Mouse (Mus musculus) liver, adult 2 months (tissue): Measurements from ENCODE around the gene Nol7. TPM values are rescaled to one million over a fixed set of nuclear protein-coding genes. Genes with fewer than 3 reads are reported as not detected.

Experiments used
- DNase-seq: peaks from one replicate; pipeline ENCODE4 v3.0.0-alpha.2; 2011; ENCODE audit warnings: low read depth, low spot score; ENCODE audit errors: extremely low read depth
- H3K27ac ChIP-seq: fragments of 200-500 bp; replicated peaks from 2 replicates; pipeline ENCODE4 v1.5.1; 2012; ENCODE audit warnings: low read depth, mild to moderate bottlenecking, control low read depth, inconsistent platforms, low read length; ENCODE audit not compliant: insufficient read depth
- H3K27me3 ChIP-seq: fragments of 200-500 bp; 2 replicates; pipeline ENCODE4 v1.6.1; 2012; ENCODE audit warnings: mild to moderate bottlenecking, moderate library complexity, low read length, inconsistent platforms; ENCODE audit not compliant: control insufficient read depth, insufficient read depth
- H3K36me3 ChIP-seq: fragments of 200-500 bp; 2 replicates; pipeline ENCODE4 v1.6.1; 2012; ENCODE audit warnings: low read length, inconsistent platforms; ENCODE audit not compliant: control insufficient read depth, insufficient read depth
- H3K4me1 ChIP-seq: fragments of 200-500 bp; 2 replicates; pipeline ENCODE4 v1.6.1; 2011; ENCODE audit warnings: low read length; ENCODE audit not compliant: control insufficient read depth, insufficient read depth
- H3K4me3 ChIP-seq: fragments of 200-500 bp; 2 replicates; pipeline ENCODE4 v1.5.1; 2011; ENCODE audit warnings: low read depth, mild to moderate bottlenecking, control low read depth, low read length, moderate library complexity; ENCODE audit not compliant: insufficient read depth
- H3K79me2 ChIP-seq: fragments of 200-500 bp; 2 replicates; pipeline ENCODE4 v1.6.1; 2012; ENCODE audit warnings: inconsistent platforms, mild to moderate bottlenecking, low read length, moderate library complexity; ENCODE audit not compliant: control insufficient read depth, insufficient read depth
- H3K9ac ChIP-seq: fragments of 200-500 bp; 2 replicates; pipeline ENCODE4 v1.6.1; 2012; ENCODE audit warnings: low read depth, mild to moderate bottlenecking, control low read depth, inconsistent platforms, low read length
- CTCF ChIP-seq: fragments of 200-500 bp; IDR thresholded peaks from 2 replicates; pipeline ENCODE4 v1.5.1; 2011; ENCODE audit warnings: low read depth, low read length, control low read depth
- POLR2A ChIP-seq: fragments of 200-500 bp; IDR thresholded peaks from 2 replicates; pipeline ENCODE4 v1.6.1; 2011; ENCODE audit warnings: low read length, control low read depth; ENCODE audit not compliant: insufficient read depth; ENCODE audit errors: extremely low read depth
- WGBS: fragments of 180-500 bp; shearing (Covaris S2); methylation state at CpG from one replicate; pipeline ENCODE4 v1.1.7; 2018; 5-methylcytosine and 5-hydroxymethylcytosine counted together
- polyA plus RNA-seq: library from polyadenylated mRNA; depleted of rRNA; stranded (reverse); fragments of >200 nt; gene quantifications from 2 replicates; pipeline ENCODE4 v1.2.3, GENCODE M21; 2012
- total RNA-seq: library from RNA; depleted of rRNA; stranded (reverse); fragments of >200 nt; gene quantifications from 2 replicates; pipeline ENCODE4 v1.2.3, GENCODE M21; 2014

Gene Nol7
- total and polyA plus RNA-seq, 2 experiments = 50.3 to 55.5 TPM

GRCm38 (mm10) chr13:43433395-43433794 is 35.2 kb downstream of the Nol7 start:
- Histone ChIP-seq H3K27ac (no peak overlapping the region), H3K4me3 (no peak overlapping the region), H3K36me3 (peaks cover 15% of the 10 kb centered on the region), H3K9ac (no peak overlapping the region), H3K4me1 (peaks cover 5% of the 10 kb centered on the region; the same call in 1 of the 2 replicates), H3K27me3 (no peaks in the 10 kb centered on the region), H3K79me2 (peaks cover 17% of the 10 kb centered on the region; the same call in 1 of the 2 replicates)
- TF ChIP-seq POLR2A = no peak
- TF ChIP-seq CTCF = no peak
- DNase-seq = no peak
- 93% methylated on average over 2 of the region's 2 CpGs for WGBS

- Histone ChIP-seq H3K4me1 (peaks cover 14% of the 10 kb centered on the region), H3K79me2 (peaks cover 22% of the 10 kb centered on the region; the same call in 1 of the 2 replicates), H3K27me3 (no peaks in the 10 kb centered on the region), H3K36me3 (no peaks in the 10 kb centered on the region), H3K27ac (no peak overlapping the region), H3K9ac (no peak overlapping the region), H3K4me3 (no peak overlapping the region)
- no peak for TF ChIP-seq POLR2A
- no peak for TF ChIP-seq CTCF
- 100% methylated on average over 1 of the region's 1 CpGs for WGBS
- DNase-seq = no peak
Observed at GRCm38 (mm10) chr13:43440376-43440775, 42.2 kb downstream of the Nol7 start.

GRCm38 (mm10) chr13:43442551-43442950 is 44.4 kb downstream of the Nol7 start:
- Histone ChIP-seq H3K27ac (peak overlapping the region; percentile 0; the same call in 1 of the 2 replicates), H3K4me3 (no peak overlapping the region), H3K36me3 (no peaks in the 10 kb centered on the region), H3K27me3 (no peaks in the 10 kb centered on the region), H3K79me2 (peaks cover 32% of the 10 kb centered on the region), H3K9ac (no peak overlapping the region), H3K4me1 (peaks cover 22% of the 10 kb centered on the region)
- WGBS = 40% methylated on average over 1 of the region's 1 CpGs
- TF ChIP-seq CTCF (no peak), POLR2A (no peak)
- DNase-seq = peak; percentile 58

- 53% methylated on average over 4 of the region's 4 CpGs for WGBS
- Histone ChIP-seq H3K9ac (no peak overlapping the region), H3K4me1 (peaks cover 23% of the 10 kb centered on the region), H3K27me3 (no peaks in the 10 kb centered on the region), H3K27ac (peak overlapping the region; percentile 71), H3K36me3 (no peaks in the 10 kb centered on the region), H3K79me2 (peaks cover 32% of the 10 kb centered on the region), H3K4me3 (no peak overlapping the region)
- DNase-seq = peak; percentile 77
- TF ChIP-seq POLR2A (no peak), CTCF (no peak)
Observed at GRCm38 (mm10) chr13:43443706-43444105, 45.5 kb downstream of the Nol7 start.

GRCm38 (mm10) chr13:43444717-43445116 is 46.5 kb downstream of the Nol7 start:
- no peaks in the 10 kb centered on the region for H3K27me3 ChIP-seq
- no peak for DNase-seq
- no peak overlapping the region for H3K27ac ChIP-seq
- H3K4me3 ChIP-seq = no peak overlapping the region
- H3K4me1 ChIP-seq = peaks cover 23% of the 10 kb centered on the region
- no peak overlapping the region for H3K9ac ChIP-seq
- H3K36me3 ChIP-seq = no peaks in the 10 kb centered on the region
- TF ChIP-seq CTCF (no peak), POLR2A (no peak)
- peaks cover 25% of the 10 kb centered on the region for H3K79me2 ChIP-seq
- 93% methylated on average over 3 of the region's 3 CpGs for WGBS

- TF ChIP-seq POLR2A (no peak), CTCF (no peak)
- Histone ChIP-seq H3K4me3 (no peak overlapping the region), H3K9ac (no peak overlapping the region), H3K27me3 (no peaks in the 10 kb centered on the region), H3K27ac (0 out of 2 replicates have a peak overlapping the region, but pooled peaks have one; percentile 6), H3K79me2 (peaks cover 23% of the 10 kb centered on the region), H3K36me3 (no peaks in the 10 kb centered on the region), H3K4me1 (peaks cover 23% of the 10 kb centered on the region)
- 71% methylated on average over 4 of the region's 4 CpGs for WGBS
- no peak for DNase-seq
Observed at GRCm38 (mm10) chr13:43445754-43446153, 47.6 kb downstream of the Nol7 start.
